Mouse (Mus musculus): ENCODE measurements around the gene Spop. TPM values are rescaled to one million over a fixed set of nuclear protein-coding genes. Genes with fewer than 3 reads are reported as not detected.
A peak's percentile ranks its signal among the peaks of the same experiment; 100 is the strongest.

The Spop gene
- polyA plus RNA-seq, 1 experiment from 2014 or later, result 140 TPM

GRCm38 (mm10) chr11:95515376-95516323 is 101.8 kb downstream of the Spop start:
- peaks cover 5% of the 10 kb centered on the region; the same call in 1 of the 2 replicates for H3K4me1 ChIP-seq (ENCODE audit: insufficient read depth, low read depth, low read length)
- H3K4me3 ChIP-seq (ENCODE audit: low read depth, low read length), result no peak overlapping the region
- H3K4me2 ChIP-seq (replicated peaks; ENCODE audit: low read depth, low read length), result no peak overlapping the region
- H3K9ac ChIP-seq (replicated peaks; ENCODE audit: low read depth), result no peak overlapping the region
- no peak for DNase-seq (ENCODE audit: low spot score)
- no peak overlapping the region for H3K27ac ChIP-seq (ENCODE audit: low read length)
- TF ChIP-seq EP300 (IDR thresholded peaks at IDR 0.05), result no peak
- TF ChIP-seq CTCF (IDR thresholded peaks at IDR 0.05), result no peak
- peaks cover 33% of the 10 kb centered on the region for H3K27me3 ChIP-seq (replicated peaks; ENCODE audit: insufficient read depth, low read length)
- no peak for ATAC-seq
- 51% methylated on average over 16 of the region's 17 CpGs for WGBS
- no peaks in the 10 kb centered on the region for H3K9me3 ChIP-seq (ENCODE audit: low read length)
- H3K36me3 ChIP-seq (ENCODE audit: insufficient read depth, low read length), result no peaks in the 10 kb centered on the region

- 9% methylated on average over 5 of the region's 5 CpGs for WGBS
- Histone ChIP-seq H3K4me2 (replicated peaks; ENCODE audit: low read depth, low read length) (no peak overlapping the region), H3K9ac (replicated peaks; ENCODE audit: low read depth) (no peak overlapping the region), H3K27ac (ENCODE audit: low read length) (no peak overlapping the region), H3K27me3 (replicated peaks; ENCODE audit: insufficient read depth, low read length) (peaks cover 33% of the 10 kb centered on the region), H3K9me3 (ENCODE audit: low read length) (no peaks in the 10 kb centered on the region), H3K36me3 (ENCODE audit: insufficient read depth, low read length) (no peaks in the 10 kb centered on the region), H3K4me1 (ENCODE audit: insufficient read depth, low read depth, low read length) (peaks cover 10% of the 10 kb centered on the region), H3K4me3 (ENCODE audit: low read depth, low read length) (no peak overlapping the region)
- no peak for ATAC-seq
- DNase-seq (ENCODE audit: low spot score), result no peak
- TF ChIP-seq EP300 (IDR thresholded peaks at IDR 0.05) (no peak), CTCF (IDR thresholded peaks at IDR 0.05) (no peak)
These were observed 102.6 kb downstream of the Spop start for GRCm38 (mm10) chr11:95516491-95516911.

DNA sequence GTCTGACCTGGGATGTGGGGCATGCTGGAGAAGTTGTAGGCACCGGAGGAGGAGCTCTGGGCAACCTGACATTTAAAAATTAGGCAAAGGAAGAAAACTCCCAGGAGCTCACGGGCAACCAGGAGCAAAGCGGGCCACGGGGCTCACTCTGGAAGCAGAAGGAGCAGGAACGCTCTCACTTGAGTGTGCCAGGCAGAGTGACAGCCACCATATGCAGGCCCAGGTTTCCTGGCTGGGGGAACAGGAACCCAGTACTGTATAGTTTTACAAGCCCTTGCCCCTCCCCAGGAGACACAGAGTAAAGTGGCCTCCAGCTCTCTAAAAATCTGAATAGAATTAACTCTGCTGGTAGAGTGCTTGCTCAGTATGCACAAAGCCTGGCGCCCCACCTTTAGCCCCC is 103.3 kb downstream of the Spop start:
- Histone ChIP-seq H3K36me3 (ENCODE audit: insufficient read depth, low read length) (no peaks in the 10 kb centered on the region), H3K9me3 (ENCODE audit: low read length) (no peaks in the 10 kb centered on the region), H3K4me3 (ENCODE audit: low read depth, low read length) (no peak overlapping the region), H3K27ac (ENCODE audit: low read length) (no peak overlapping the region), H3K4me1 (ENCODE audit: insufficient read depth, low read depth, low read length) (peaks cover 10% of the 10 kb centered on the region), H3K9ac (replicated peaks; ENCODE audit: low read depth) (no peak overlapping the region), H3K27me3 (replicated peaks; ENCODE audit: insufficient read depth, low read length) (peaks cover 32% of the 10 kb centered on the region), H3K4me2 (replicated peaks; ENCODE audit: low read depth, low read length) (no peak overlapping the region)
- 56% methylated on average over 6 of the region's 6 CpGs for WGBS
- no peak for DNase-seq (ENCODE audit: low spot score)
- TF ChIP-seq CTCF (IDR thresholded peaks at IDR 0.05), result no peak
- TF ChIP-seq EP300 (IDR thresholded peaks at IDR 0.05), result no peak
- ATAC-seq, result no peak

- no peak for TF ChIP-seq EP300 (IDR thresholded peaks at IDR 0.05)
- TF ChIP-seq CTCF (IDR thresholded peaks at IDR 0.05), result no peak
- ATAC-seq (no peak), DNase-seq (ENCODE audit: low spot score) (no peak)
- Histone ChIP-seq H3K4me1 (ENCODE audit: insufficient read depth, low read depth, low read length) (peaks cover 5% of the 10 kb centered on the region; the same call in 1 of the 2 replicates), H3K9ac (replicated peaks; ENCODE audit: low read depth) (no peak overlapping the region), H3K4me2 (replicated peaks; ENCODE audit: low read depth, low read length) (no peak overlapping the region), H3K27ac (ENCODE audit: low read length) (no peak overlapping the region), H3K27me3 (replicated peaks; ENCODE audit: insufficient read depth, low read length) (peaks cover 11% of the 10 kb centered on the region), H3K36me3 (ENCODE audit: insufficient read depth, low read length) (no peaks in the 10 kb centered on the region), H3K9me3 (ENCODE audit: low read length) (no peaks in the 10 kb centered on the region), H3K4me3 (ENCODE audit: low read depth, low read length) (no peak overlapping the region)
- 52% methylated on average over 10 of the region's 10 CpGs for WGBS
These were observed 105.4 kb downstream of the Spop start for GRCm38 (mm10) chr11:95519299-95519698.

DNA sequence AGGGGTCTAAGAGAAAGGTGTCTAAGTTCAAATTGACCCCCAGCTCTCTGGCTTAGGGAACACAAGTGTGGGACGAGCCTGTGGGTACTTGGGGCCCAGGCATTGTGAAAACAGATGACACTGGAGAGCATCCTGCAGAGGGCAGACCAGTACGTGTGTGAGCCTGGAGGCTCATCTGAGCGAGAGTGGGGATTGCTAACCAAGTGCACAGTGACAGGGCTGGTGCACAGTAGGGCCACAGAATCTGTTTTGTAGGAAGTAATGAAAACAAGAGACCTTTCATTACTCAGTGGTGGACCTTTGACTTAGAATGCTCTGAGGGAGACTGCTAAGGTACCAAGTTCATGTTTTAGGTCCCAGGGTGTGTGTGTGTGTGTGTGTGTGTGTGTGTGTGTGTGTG is 106.1 kb downstream of the Spop start:
- DNase-seq (ENCODE audit: low spot score) (no peak), ATAC-seq (no peak)
- peaks cover 5% of the 10 kb centered on the region; the same call in 1 of the 2 replicates for H3K4me1 ChIP-seq (ENCODE audit: insufficient read depth, low read depth, low read length)
- 54% methylated on average over 3 of the region's 3 CpGs for WGBS
- peaks cover 4% of the 10 kb centered on the region; the same call in 1 of the 2 replicates for H3K27me3 ChIP-seq (replicated peaks; ENCODE audit: insufficient read depth, low read length)
- H3K36me3 ChIP-seq (ENCODE audit: insufficient read depth, low read length), result no peaks in the 10 kb centered on the region
- TF ChIP-seq CTCF (IDR thresholded peaks at IDR 0.05) (peak; percentile 2; the same call in 1 of the 2 replicates), EP300 (IDR thresholded peaks at IDR 0.05) (no peak)
- H3K4me3 ChIP-seq (ENCODE audit: low read depth, low read length), result no peak overlapping the region
- H3K9ac ChIP-seq (replicated peaks; ENCODE audit: low read depth), result no peak overlapping the region
- no peaks in the 10 kb centered on the region for H3K9me3 ChIP-seq (ENCODE audit: low read length)
- no peak overlapping the region for H3K4me2 ChIP-seq (replicated peaks; ENCODE audit: low read depth, low read length)
- no peak overlapping the region for H3K27ac ChIP-seq (ENCODE audit: low read length)

DNA sequence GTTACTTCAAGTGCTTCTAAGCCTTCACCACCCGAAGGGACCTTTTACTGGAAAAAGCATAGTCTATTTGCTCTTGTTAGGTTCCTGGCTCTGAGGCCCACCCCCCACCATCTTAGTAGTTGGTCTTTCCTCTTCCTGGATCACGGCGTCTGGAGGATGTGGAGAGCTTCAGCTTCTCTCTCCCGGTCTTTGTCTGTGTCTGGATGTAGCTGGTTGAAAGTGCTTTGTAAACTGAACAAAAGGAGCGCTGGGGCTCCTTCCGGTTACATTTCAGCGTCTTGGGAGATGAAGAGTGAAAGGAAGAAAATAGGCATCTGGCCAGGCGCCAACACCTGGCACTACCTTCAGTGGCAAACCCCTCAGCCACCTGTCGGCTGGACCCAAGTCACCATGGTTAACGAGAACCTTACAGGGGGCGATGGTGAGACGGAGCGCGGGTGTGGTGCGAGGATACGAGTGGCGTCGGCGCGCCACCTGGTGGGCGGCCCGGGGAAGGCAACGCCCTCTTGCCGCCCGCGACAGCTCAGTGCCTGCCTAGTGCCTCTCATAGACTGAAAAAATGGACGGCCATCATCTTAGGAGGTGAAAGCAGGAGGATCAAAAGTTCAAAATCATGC is 106.7 kb downstream of the Spop start:
- Histone ChIP-seq H3K4me1 (ENCODE audit: insufficient read depth, low read depth, low read length) (peaks cover 5% of the 10 kb centered on the region; the same call in 1 of the 2 replicates), H3K27ac (ENCODE audit: low read length) (no peak overlapping the region), H3K27me3 (replicated peaks; ENCODE audit: insufficient read depth, low read length) (no peaks in the 10 kb centered on the region), H3K4me3 (ENCODE audit: low read depth, low read length) (peak overlapping the region; percentile 21; the same call in 1 of the 2 replicates), H3K4me2 (replicated peaks; ENCODE audit: low read depth, low read length) (peak overlapping the region; percentile 52), H3K9me3 (ENCODE audit: low read length) (no peaks in the 10 kb centered on the region), H3K36me3 (ENCODE audit: insufficient read depth, low read length) (no peaks in the 10 kb centered on the region), H3K9ac (replicated peaks; ENCODE audit: low read depth) (no peak overlapping the region)
- TF ChIP-seq EP300 (IDR thresholded peaks at IDR 0.05) (no peak), CTCF (IDR thresholded peaks at IDR 0.05) (peak; percentile 100)
- DNase-seq (ENCODE audit: low spot score), result peak; percentile 90
- ATAC-seq, result peak; percentile 83
- 3% methylated on average over 27 of the region's 27 CpGs for WGBS

Data from lung, postnatal 0 days (tissue).